Mouse (Mus musculus) layer of hippocampus, postnatal 25 days (tissue): Measurements from ENCODE around the gene Olfr543. TPM values are rescaled to one million over a fixed set of nuclear protein-coding genes. Genes with fewer than 3 reads are reported as not detected.
A peak's percentile ranks its signal among the peaks of the same experiment; 100 is the strongest.
"Not testable (repeated sequence)": the region's sequence is repeated elsewhere in the genome, so short reads cannot be mapped to it uniquely, and the experiment has no call there.

Experiments
- DNase-seq, 2 experiments: peaks; one replicate each; pipeline ENCODE4 v3.0.0; 2022; ENCODE audit warnings: mixed read lengths in 2 of 2, low spot score in 1 of 2; ENCODE audit errors: extremely low spot score in 1 of 2
- total RNA-seq, 2 experiments: library from RNA; stranded (reverse); gene quantifications; 2 replicates each; pipeline ENCODE4 v1.2.3; 2021

Olfr543 gene
- not detected for total RNA-seq

GRCm38 (mm10) chr7:102481579-102481978, at the start of gene Olfr543:
Gene Olfr543 (minus strand): TSS chr7:102481679.
- no peak for DNase-seq

- DNase-seq, result no peak
Measured at GRCm38 (mm10) chr7:102529052-102529451, 47.6 kb upstream of the Olfr543 start.

- peak in 1 of 2 experiments; percentile 24 for DNase-seq
Measured at GRCm38 (mm10) chr7:102517051-102517335, 35.5 kb upstream of the Olfr543 start.

- no peak for DNase-seq
Measured at GRCm38 (mm10) chr7:102516261-102517050, 35.0 kb upstream of the Olfr543 start.

- DNase-seq, result no peak
Measured at GRCm38 (mm10) chr7:102514144-102514543, 32.7 kb upstream of the Olfr543 start.

GRCm38 (mm10) chr7:102512814-102513435, 31.4 kb upstream of the Olfr543 start:
- DNase-seq, result peak; percentile 91 to 98

GRCm38 (mm10) chr7:102511927-102512326, 30.4 kb upstream of the Olfr543 start:
- no peak for DNase-seq

GRCm38 (mm10) chr7:102509726-102510125, 28.2 kb upstream of the Olfr543 start:
- no peak for DNase-seq

- no peak for DNase-seq
Measured at GRCm38 (mm10) chr7:102508666-102509065, 27.2 kb upstream of the Olfr543 start.

- no peak for DNase-seq
Measured at GRCm38 (mm10) chr7:102508066-102508465, 26.6 kb upstream of the Olfr543 start.

GRCm38 (mm10) chr7:102506848-102507247, 25.4 kb upstream of the Olfr543 start:
- peak; percentile 59 to 83 for DNase-seq

- DNase-seq, result no peak
Measured at GRCm38 (mm10) chr7:102501986-102502385, 20.5 kb upstream of the Olfr543 start.

- no peak for DNase-seq
Measured at GRCm38 (mm10) chr7:102499473-102499872, 18.0 kb upstream of the Olfr543 start, which contains the start of gene Olfr545. Gene Olfr545 (minus strand): TSS chr7:102499573.

GRCm38 (mm10) chr7:102494416-102494815, 12.9 kb upstream of the Olfr543 start:
- not testable (repeated sequence) for DNase-seq

- no peak for DNase-seq
Measured at GRCm38 (mm10) chr7:102488161-102488560, 6.7 kb upstream of the Olfr543 start, which contains the start of gene Olfr544. Gene Olfr544 (minus strand): TSS chr7:102488313.

- DNase-seq, result no peak
Measured at GRCm38 (mm10) chr7:102486105-102486504, 4.6 kb upstream of the Olfr543 start.

GRCm38 (mm10) chr7:102484766-102485165, 3.3 kb upstream of the Olfr543 start:
- not testable (repeated sequence) for DNase-seq

- DNase-seq, result no peak
Measured at GRCm38 (mm10) chr7:102483665-102484064, 2.2 kb upstream of the Olfr543 start.

- DNase-seq, result no peak
Measured at GRCm38 (mm10) chr7:102480821-102481220, 658 bp downstream of the Olfr543 start.

GRCm38 (mm10) chr7:102479368-102480078, 2.0 kb downstream of the Olfr543 start:
- DNase-seq, result no peak

GRCm38 (mm10) chr7:102478926-102479325, 2.6 kb downstream of the Olfr543 start:
- DNase-seq, result no peak
